Mouse (Mus musculus) limb, embryonic 11.5 days (tissue): Measurements from ENCODE around the gene Ppp5c. TPM values are rescaled to one million over a fixed set of nuclear protein-coding genes. Genes with fewer than 3 reads are reported as not detected.

Experiments
- ATAC-seq: fragments of 200-750 bp; cut with Nextera tagmentation; 2 replicates; pipeline ENCODE4 v1.8.0; 2017; ENCODE audit warnings: low read depth; ENCODE audit not compliant: insufficient number of reproducible peaks, low FRiP score, low TSS enrichment
- DNase-seq: peaks from one replicate; pipeline ENCODE4 v3.0.0-alpha.2; 2015; ENCODE audit warnings: low spot score
- H3K27ac ChIP-seq: fragments of 300-500 bp; sonication (generic); replicated peaks from 2 replicates; pipeline ENCODE4 v1.5.1; 2014; ENCODE audit warnings: low read depth, mild to moderate bottlenecking, low read length
- H3K27me3 ChIP-seq: fragments of 300-500 bp; sonication (generic); 2 replicates; pipeline ENCODE4 v1.6.1; 2014; ENCODE audit warnings: mild to moderate bottlenecking, low read length, mixed read lengths; ENCODE audit not compliant: control insufficient read depth, insufficient read depth
- H3K36me3 ChIP-seq: fragments of 300-500 bp; sonication (generic); 2 replicates; pipeline ENCODE4 v1.6.1; 2014; ENCODE audit warnings: mild to moderate bottlenecking, low read length, moderate library complexity, mixed read lengths; ENCODE audit not compliant: control insufficient read depth, insufficient read depth
- H3K4me1 ChIP-seq: fragments of 300-500 bp; sonication (generic); 2 replicates; pipeline ENCODE4 v1.6.1; 2014; ENCODE audit warnings: low read length, mixed read lengths; ENCODE audit not compliant: control insufficient read depth, insufficient read depth
- H3K4me2 ChIP-seq: fragments of 300-500 bp; sonication (generic); 2 replicates; pipeline ENCODE4 v1.6.1; 2014; ENCODE audit warnings: low read depth, mild to moderate bottlenecking, moderate library complexity; ENCODE audit not compliant: severe bottlenecking
- H3K4me3 ChIP-seq: fragments of 300-500 bp; sonication (generic); 2 replicates; pipeline ENCODE4 v1.5.1; 2014; ENCODE audit warnings: low read depth, low read length
- H3K9ac ChIP-seq: fragments of 300-500 bp; sonication (generic); 2 replicates; pipeline ENCODE4 v1.6.1; 2014; ENCODE audit warnings: mild to moderate bottlenecking, low read length
- H3K9me3 ChIP-seq: fragments of 300-500 bp; sonication (generic); 2 replicates; pipeline ENCODE4 v1.6.1; 2016; ENCODE audit warnings: low read length; ENCODE audit not compliant: control insufficient read depth
- WGBS: fragments of 180-500 bp; shearing (Covaris S2); extraction: QIAGEN DNeasy Blood & Tissue Kit; methylation state at CpG from one replicate; pipeline ENCODE4 v1.1.7; 2014; 5-methylcytosine and 5-hydroxymethylcytosine counted together
- polyA plus RNA-seq: library from polyadenylated mRNA; unstranded; fragments of >200 nt; fragmentation: Nextera tagmentation; extraction: Ambion mirVana; gene quantifications from 2 replicates; pipeline ENCODE4 v1.2.1, GENCODE M21; 2014

Gene Ppp5c
- polyA plus RNA-seq, 1 experiment from 2014 or later = 140 TPM

DNA sequence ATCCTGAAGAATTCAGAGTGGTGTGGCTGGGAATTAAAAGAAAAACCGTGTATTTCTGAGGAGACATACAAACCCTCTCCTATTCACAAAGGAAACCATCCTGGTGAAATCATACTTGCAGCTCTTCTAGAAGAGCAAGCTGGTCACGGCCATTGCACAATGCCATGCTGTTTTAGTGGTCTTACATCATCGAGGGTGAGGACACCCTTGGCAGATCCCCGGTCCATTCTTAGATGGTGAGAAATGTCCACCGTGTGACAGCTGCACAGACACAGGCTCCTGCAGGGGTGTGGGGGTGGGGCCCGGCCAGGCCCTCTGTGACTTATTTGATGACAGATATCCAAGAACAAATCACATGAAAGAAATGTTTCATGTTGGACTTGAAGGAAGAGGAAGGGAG lies 53.7 kb downstream of the Ppp5c start:
- no peak overlapping the region for H3K4me3 ChIP-seq
- H3K36me3 ChIP-seq = no peaks in the 10 kb centered on the region
- H3K9ac ChIP-seq = no peak overlapping the region
- DNase-seq = no peak
- no peak overlapping the region for H3K27ac ChIP-seq
- no peak overlapping the region for H3K4me2 ChIP-seq
- H3K27me3 ChIP-seq = no peaks in the 10 kb centered on the region
- WGBS = 73% methylated on average over 6 of the region's 6 CpGs
- H3K4me1 ChIP-seq = no peaks in the 10 kb centered on the region
- no peak for ATAC-seq
- H3K9me3 ChIP-seq = no peaks in the 10 kb centered on the region

DNA sequence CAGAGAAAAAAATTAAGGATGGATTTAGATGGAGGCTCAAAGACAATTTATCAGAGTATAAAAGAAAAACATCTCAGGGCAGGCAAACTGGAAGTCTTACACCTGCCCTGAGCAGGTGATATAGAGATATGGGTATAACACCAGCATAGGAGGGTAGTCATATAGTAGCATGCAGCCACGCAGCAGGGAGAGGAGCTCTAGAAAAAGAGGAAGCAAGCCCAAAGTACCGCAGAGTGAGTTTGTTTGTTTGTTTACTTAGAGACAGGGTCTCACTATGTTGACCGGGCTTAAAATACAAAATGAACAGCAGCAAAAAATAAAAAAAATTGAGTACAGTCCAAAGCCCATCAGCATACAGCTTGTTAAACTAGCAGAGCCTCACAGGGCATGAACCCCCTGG lies 56.6 kb downstream of the Ppp5c start:
- no peaks in the 10 kb centered on the region for H3K27me3 ChIP-seq
- no peaks in the 10 kb centered on the region for H3K4me1 ChIP-seq
- 86% methylated on average over 3 of the region's 3 CpGs for WGBS
- H3K9me3 ChIP-seq = no peaks in the 10 kb centered on the region
- no peak overlapping the region for H3K4me3 ChIP-seq
- no peaks in the 10 kb centered on the region for H3K36me3 ChIP-seq
- H3K9ac ChIP-seq = no peak overlapping the region
- ATAC-seq = no peak
- no peak for DNase-seq
- H3K27ac ChIP-seq = no peak overlapping the region
- no peak overlapping the region for H3K4me2 ChIP-seq

DNA sequence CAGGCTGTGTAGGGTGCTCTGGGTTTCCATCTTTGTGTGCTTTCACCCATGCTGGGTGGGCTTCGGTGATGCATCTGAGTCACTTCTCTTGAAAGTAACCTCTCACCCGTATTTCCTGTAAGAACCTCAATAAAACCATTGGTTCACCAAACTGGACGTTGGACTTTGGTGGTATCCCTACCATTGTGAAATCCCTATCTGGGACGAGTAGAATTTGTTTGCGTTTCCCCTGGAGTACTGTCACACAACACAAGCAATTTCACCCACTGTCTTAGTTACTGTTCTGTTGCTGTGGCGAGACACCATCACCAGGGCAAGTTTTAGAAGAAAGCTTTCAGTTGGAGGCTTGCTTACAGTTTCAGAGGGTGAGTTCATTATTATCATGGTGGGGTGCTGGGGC lies 59.3 kb downstream of the Ppp5c start:
- Histone ChIP-seq H3K9ac (no peak overlapping the region), H3K36me3 (no peaks in the 10 kb centered on the region), H3K4me1 (no peaks in the 10 kb centered on the region), H3K4me2 (no peak overlapping the region), H3K4me3 (no peak overlapping the region), H3K9me3 (no peaks in the 10 kb centered on the region), H3K27me3 (no peaks in the 10 kb centered on the region), H3K27ac (no peak overlapping the region)
- no peak for DNase-seq
- WGBS = 87% methylated on average over 6 of the region's 6 CpGs
- ATAC-seq = no peak

DNA sequence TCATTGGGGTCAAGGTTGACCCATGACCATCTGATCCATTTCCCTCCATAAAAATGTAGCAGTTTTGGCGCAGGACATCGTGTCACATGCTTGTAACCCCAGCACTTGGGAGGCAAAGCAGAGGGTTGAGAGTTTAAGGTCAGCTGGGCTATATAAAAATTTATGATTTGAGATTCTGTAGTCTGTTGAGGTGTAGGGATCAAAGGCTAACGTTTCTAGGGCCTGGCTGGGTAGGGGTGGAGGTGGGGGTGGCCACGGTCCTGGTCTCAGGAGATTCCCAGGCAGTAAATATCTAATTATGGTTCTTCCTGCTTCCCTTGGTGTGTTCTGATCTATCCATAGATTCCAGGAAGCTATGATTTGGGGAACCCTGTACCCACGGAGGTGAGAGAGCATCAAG lies 66.0 kb downstream of the Ppp5c start:
- no peak for ATAC-seq

DNA sequence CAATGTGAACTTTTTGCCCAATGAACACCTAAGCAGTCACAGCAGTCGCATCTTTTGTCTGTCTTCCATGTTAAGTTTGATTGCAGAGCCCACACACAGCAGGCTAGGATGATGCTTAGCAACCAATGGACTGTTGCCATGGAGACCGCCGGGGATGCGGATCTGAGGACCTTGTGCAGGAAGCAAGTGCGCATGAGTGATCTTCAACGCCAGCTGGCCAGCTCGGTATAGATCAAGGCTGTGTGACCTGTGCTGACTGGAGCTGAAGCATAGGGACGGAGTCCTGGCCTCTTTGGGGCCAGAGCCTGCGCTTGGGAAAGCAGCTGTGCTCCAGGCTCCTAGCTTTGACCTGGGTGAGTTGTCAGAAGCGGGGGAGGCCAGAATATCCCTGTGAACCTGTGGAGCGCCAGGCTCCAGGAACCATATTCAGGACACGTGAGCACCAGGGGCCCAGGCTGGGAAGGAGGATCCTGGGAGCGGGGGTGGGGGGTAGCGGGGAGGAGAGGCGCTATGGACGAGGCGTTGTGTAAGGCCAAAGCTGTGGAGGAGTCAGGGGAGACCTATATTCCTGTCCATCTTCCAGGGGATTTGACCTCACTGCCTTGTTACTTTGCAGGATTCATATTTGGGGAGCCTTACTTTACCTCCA lies 68.1 kb downstream of the Ppp5c start, which contains the start of gene Pnmal1:
Pnmal1 (plus strand) TSS at position 141 of the 649 bp plus-strand sequence.
- no peak within 1 kb of the TSS for H3K9ac ChIP-seq
- no peaks in the 10 kb centered on the region for H3K9me3 ChIP-seq
- no peaks in the 10 kb centered on the region for H3K36me3 ChIP-seq
- H3K27ac ChIP-seq = no peak within 1 kb of the TSS
- ATAC-seq (peak; percentile 79), DNase-seq (peak; percentile 86)
- H3K4me3 ChIP-seq = no peak within 1 kb of the TSS
- H3K27me3 ChIP-seq = no peaks in the 10 kb centered on the region
- peaks cover 5% of the 10 kb centered on the region for H3K4me1 ChIP-seq
- peak within 1 kb of the TSS; percentile 42 for H3K4me2 ChIP-seq
- 28% methylated on average over 17 of the region's 17 CpGs for WGBS

More for the DNA sequence above, 66.0 kb downstream of the Ppp5c start:
- Histone ChIP-seq H3K9me3 (no peaks in the 10 kb centered on the region), H3K4me3 (no peak overlapping the region), H3K9ac (no peak overlapping the region), H3K27me3 (no peaks in the 10 kb centered on the region), H3K36me3 (no peaks in the 10 kb centered on the region), H3K4me1 (peaks cover 5% of the 10 kb centered on the region), H3K4me2 (no peak overlapping the region), H3K27ac (no peak overlapping the region)
- no peak for DNase-seq
- 63% methylated on average over 5 of the region's 5 CpGs for WGBS

DNA sequence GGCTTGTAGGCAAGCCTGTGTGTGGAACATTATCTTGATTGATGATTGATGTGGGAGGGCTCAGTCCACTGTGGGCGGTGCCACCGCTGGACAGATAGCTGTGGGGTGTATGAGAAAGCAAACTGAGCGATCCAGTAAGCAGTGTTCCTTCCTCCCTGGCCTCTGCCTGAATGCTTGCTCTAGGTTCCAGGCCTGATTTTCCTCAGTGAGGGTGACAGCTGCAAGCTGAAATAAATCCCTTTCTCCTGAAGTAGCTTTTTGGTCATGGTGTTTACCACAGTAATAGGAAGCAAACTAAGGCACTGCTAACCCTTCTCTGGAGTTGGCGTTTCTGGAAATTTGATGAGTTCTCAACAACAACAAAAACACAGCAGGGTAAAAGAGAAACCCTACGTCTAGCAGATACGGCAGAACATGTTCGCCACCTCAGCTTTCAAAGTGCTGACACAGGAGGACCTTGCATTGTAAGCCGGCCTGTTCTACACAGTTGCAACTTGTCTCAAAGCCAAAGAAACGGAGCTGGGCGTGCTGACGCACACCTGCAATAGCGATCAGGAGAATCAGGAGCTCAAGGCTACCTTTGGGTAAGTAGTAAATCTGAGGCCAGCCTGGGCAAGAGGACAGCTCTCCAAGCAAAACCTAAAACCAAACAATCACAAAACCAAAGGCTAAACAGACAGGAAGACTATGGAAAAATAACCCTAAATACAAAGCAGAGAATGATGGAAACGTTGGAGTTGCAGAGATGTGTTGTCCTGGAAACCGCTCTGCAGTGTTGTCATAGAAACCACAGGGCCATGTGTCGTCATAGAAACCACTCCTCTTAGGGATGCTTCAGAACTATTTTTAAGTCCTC lies 71.1 kb downstream of the Ppp5c start:
- no peaks in the 10 kb centered on the region for H3K27me3 ChIP-seq
- ATAC-seq (no peak), DNase-seq (no peak)
- H3K36me3 ChIP-seq = no peaks in the 10 kb centered on the region
- H3K9me3 ChIP-seq = no peaks in the 10 kb centered on the region
- H3K27ac ChIP-seq = no peak overlapping the region
- H3K9ac ChIP-seq = no peak overlapping the region
- 71% methylated on average over 15 of the region's 15 CpGs for WGBS
- no peak overlapping the region for H3K4me2 ChIP-seq
- H3K4me3 ChIP-seq = no peak overlapping the region
- peaks cover 5% of the 10 kb centered on the region for H3K4me1 ChIP-seq

DNA sequence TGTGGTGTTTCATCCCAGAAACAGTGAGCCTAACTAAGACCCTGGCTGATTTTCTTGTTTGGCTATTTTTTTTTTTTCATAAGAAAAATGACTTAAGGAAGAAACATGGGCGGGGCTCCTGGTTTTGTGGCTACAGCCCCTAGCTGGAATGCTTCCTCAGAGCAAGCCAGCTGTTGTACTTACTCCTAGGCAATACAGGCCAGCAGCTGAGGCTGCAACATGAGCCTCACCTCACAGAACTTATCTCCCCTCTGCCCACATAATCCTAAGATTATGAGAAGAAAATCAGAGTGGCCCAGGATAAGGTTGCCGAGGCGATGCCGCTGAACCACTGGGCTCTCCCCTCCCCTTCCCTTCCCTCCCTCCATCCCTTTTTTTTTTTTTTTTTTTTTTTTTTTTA lies 72.0 kb downstream of the Ppp5c start:
- ATAC-seq (no peak), DNase-seq (no peak)
- WGBS = 89% methylated on average over 4 of the region's 4 CpGs
- Histone ChIP-seq H3K27me3 (no peaks in the 10 kb centered on the region), H3K4me2 (no peak overlapping the region), H3K9ac (no peak overlapping the region), H3K36me3 (no peaks in the 10 kb centered on the region), H3K4me3 (no peak overlapping the region), H3K27ac (no peak overlapping the region), H3K9me3 (no peaks in the 10 kb centered on the region), H3K4me1 (peaks cover 5% of the 10 kb centered on the region)
